Mouse (Mus musculus) midbrain, embryonic 11.5 days (tissue): Measurements from ENCODE around the gene Tm9sf3. TPM values are rescaled to one million over a fixed set of nuclear protein-coding genes. Genes with fewer than 3 reads are reported as not detected.

ENCODE experiments used
- ATAC-seq: fragments of 200-750 bp; cut with Nextera tagmentation; 2 replicates; pipeline ENCODE4 v1.8.0; 2017; ENCODE audit warnings: moderate TSS enrichment, moderate library complexity; ENCODE audit not compliant: low FRiP score
- DNase-seq: peaks from one replicate; pipeline ENCODE4 v3.0.0; 2015; ENCODE audit warnings: low spot score; ENCODE audit errors: missing footprints
- H3K27ac ChIP-seq: fragments of 300-500 bp; sonication (generic); 2 replicates; pipeline ENCODE4 v1.5.1; 2014; ENCODE audit warnings: low read depth, low read length
- H3K27me3 ChIP-seq: fragments of 300-500 bp; sonication (generic); 2 replicates; pipeline ENCODE4 v1.6.1; 2014; ENCODE audit warnings: mild to moderate bottlenecking, low read length, moderate library complexity, mixed read lengths; ENCODE audit not compliant: control insufficient read depth, insufficient read depth
- H3K36me3 ChIP-seq: fragments of 300-500 bp; sonication (generic); 2 replicates; pipeline ENCODE4 v1.6.1; 2014; ENCODE audit warnings: mild to moderate bottlenecking, low read length, moderate library complexity, mixed read lengths; ENCODE audit not compliant: control insufficient read depth, insufficient read depth
- H3K4me1 ChIP-seq: fragments of 300-500 bp; sonication (generic); 2 replicates; pipeline ENCODE4 v1.6.1; 2014; ENCODE audit warnings: low read length; ENCODE audit not compliant: control insufficient read depth, insufficient read depth
- H3K4me2 ChIP-seq: fragments of 300-500 bp; sonication (generic); 2 replicates; pipeline ENCODE4 v1.6.1; 2014; ENCODE audit warnings: mild to moderate bottlenecking, moderate library complexity
- H3K4me3 ChIP-seq: fragments of 300-500 bp; sonication (generic); 2 replicates; pipeline ENCODE4 v1.5.1; 2014; ENCODE audit warnings: low read depth, low read length
- H3K9ac ChIP-seq: fragments of 300-500 bp; sonication (generic); 2 replicates; pipeline ENCODE4 v1.6.1; 2014; ENCODE audit warnings: low read length
- H3K9me3 ChIP-seq: fragments of 300-500 bp; sonication (generic); 2 replicates; pipeline ENCODE4 v1.6.1; 2016; ENCODE audit warnings: low read length; ENCODE audit not compliant: control insufficient read depth
- WGBS: fragments of 180-500 bp; shearing (Covaris S2); extraction: QIAGEN DNeasy Blood & Tissue Kit; methylation state at CpG from one replicate; pipeline ENCODE4 v1.1.7; 2014; 5-methylcytosine and 5-hydroxymethylcytosine counted together
- polyA plus RNA-seq: library from polyadenylated mRNA; unstranded; fragments of >200 nt; fragmentation: Nextera tagmentation; extraction: Ambion mirVana; gene quantifications from 2 replicates; pipeline ENCODE4 v1.2.1, GENCODE M21; 2014

Gene Tm9sf3
- polyA plus RNA-seq, 1 experiment from 2014 or later = 137 TPM

GRCm38 (mm10) chr19:41248968-41249367 lies 14.8 kb downstream of the Tm9sf3 start:
- H3K4me3 ChIP-seq = no peak overlapping the region
- no peaks in the 10 kb centered on the region for H3K4me1 ChIP-seq
- H3K4me2 ChIP-seq = no peak overlapping the region
- DNase-seq (no peak), ATAC-seq (no peak)
- no peaks in the 10 kb centered on the region for H3K27me3 ChIP-seq
- no peaks in the 10 kb centered on the region for H3K9me3 ChIP-seq
- H3K9ac ChIP-seq = no peak overlapping the region
- H3K27ac ChIP-seq = no peak overlapping the region
- WGBS = 81% methylated on average over 4 of the region's 4 CpGs
- H3K36me3 ChIP-seq = no peaks in the 10 kb centered on the region; the same call in 1 of the 2 replicates

GRCm38 (mm10) chr19:41248271-41248670 lies 15.5 kb downstream of the Tm9sf3 start:
- ATAC-seq = no peak
- Histone ChIP-seq H3K27me3 (no peaks in the 10 kb centered on the region), H3K4me2 (no peak overlapping the region), H3K9ac (no peak overlapping the region), H3K4me1 (no peaks in the 10 kb centered on the region), H3K9me3 (no peaks in the 10 kb centered on the region), H3K36me3 (no peaks in the 10 kb centered on the region; the same call in 1 of the 2 replicates), H3K27ac (no peak overlapping the region), H3K4me3 (no peak overlapping the region)
- DNase-seq = no peak
- 98% methylated on average over 3 of the region's 3 CpGs for WGBS

GRCm38 (mm10) chr19:41246271-41246670 lies 17.5 kb downstream of the Tm9sf3 start:
- no peaks in the 10 kb centered on the region for H3K27me3 ChIP-seq
- H3K9ac ChIP-seq = no peak overlapping the region
- no peak overlapping the region for H3K4me3 ChIP-seq
- no peak overlapping the region for H3K4me2 ChIP-seq
- WGBS = 88% methylated on average over 4 of the region's 4 CpGs
- H3K4me1 ChIP-seq = no peaks in the 10 kb centered on the region
- no peaks in the 10 kb centered on the region for H3K9me3 ChIP-seq
- peaks cover 3% of the 10 kb centered on the region for H3K36me3 ChIP-seq
- DNase-seq = no peak
- ATAC-seq = no peak
- no peak overlapping the region for H3K27ac ChIP-seq

- H3K36me3 ChIP-seq = peaks cover 3% of the 10 kb centered on the region
Measured at GRCm38 (mm10) chr19:41244581-41244980, 19.2 kb downstream of the Tm9sf3 start.

DNA sequence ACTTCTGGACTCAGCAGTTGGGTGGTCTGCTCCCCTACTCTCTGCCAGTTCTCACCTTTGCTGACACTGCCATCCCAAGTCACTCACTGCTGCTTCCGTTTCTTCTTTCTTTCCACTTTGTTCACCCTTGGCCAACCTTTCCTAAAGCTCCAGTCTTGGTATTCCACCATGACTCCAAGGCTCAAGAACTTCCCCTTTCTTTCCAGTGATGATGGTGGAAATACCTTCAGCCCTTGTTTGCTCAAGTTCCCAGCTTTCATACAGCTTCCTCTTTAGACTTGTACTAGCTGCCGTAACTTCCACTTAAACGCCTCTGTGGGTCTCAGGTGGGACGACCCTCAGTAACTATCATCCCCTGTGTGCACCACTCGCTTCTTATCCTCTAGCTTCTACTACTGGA lies 21.8 kb downstream of the Tm9sf3 start:
- no peak for ATAC-seq
- H3K36me3 ChIP-seq = peaks cover 3% of the 10 kb centered on the region
- H3K9me3 ChIP-seq = no peaks in the 10 kb centered on the region
- no peak overlapping the region for H3K9ac ChIP-seq
- no peak for DNase-seq
- no peaks in the 10 kb centered on the region for H3K27me3 ChIP-seq
- no peak overlapping the region for H3K27ac ChIP-seq
- no peak overlapping the region for H3K4me3 ChIP-seq
- WGBS = 95% methylated on average over 5 of the region's 5 CpGs
- no peaks in the 10 kb centered on the region for H3K4me1 ChIP-seq
- no peak overlapping the region for H3K4me2 ChIP-seq

More at GRCm38 (mm10) chr19:41244581-41244980, 19.2 kb downstream of the Tm9sf3 start:
- H3K4me2 ChIP-seq = no peak overlapping the region
- H3K4me1 ChIP-seq = no peaks in the 10 kb centered on the region
- peak; percentile 96 for DNase-seq
- H3K27me3 ChIP-seq = no peaks in the 10 kb centered on the region
- WGBS = 57% methylated on average over 6 of the region's 6 CpGs
- H3K4me3 ChIP-seq = no peak overlapping the region
- H3K9ac ChIP-seq = no peak overlapping the region
- H3K27ac ChIP-seq = no peak overlapping the region
- H3K9me3 ChIP-seq = no peaks in the 10 kb centered on the region
- no peak for ATAC-seq

DNA sequence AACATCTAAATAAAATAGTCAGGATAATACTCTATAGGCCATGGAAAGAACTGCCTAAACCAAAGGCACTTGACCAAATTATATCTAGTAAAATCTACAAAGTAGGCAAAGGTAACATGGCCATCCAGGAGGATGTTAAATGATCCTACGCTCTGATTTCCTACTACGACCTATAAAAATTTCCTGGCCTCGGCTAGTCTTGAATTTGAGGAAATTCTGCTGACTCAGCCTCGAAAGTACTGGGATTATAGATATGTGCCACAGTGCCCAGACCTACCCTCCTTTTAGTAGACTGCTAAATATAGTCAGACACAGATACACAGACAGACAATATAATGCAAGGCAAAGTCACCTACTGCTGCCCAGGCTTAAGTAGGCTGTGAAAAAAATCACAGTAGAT lies 30.1 kb downstream of the Tm9sf3 start:
- ATAC-seq = no peak
- H3K27ac ChIP-seq = no peak overlapping the region
- no peak overlapping the region for H3K4me3 ChIP-seq
- WGBS = 94% methylated on average over 4 of the region's 4 CpGs
- H3K4me2 ChIP-seq = no peak overlapping the region
- no peaks in the 10 kb centered on the region for H3K27me3 ChIP-seq
- H3K9ac ChIP-seq = no peak overlapping the region
- no peak for DNase-seq
- no peaks in the 10 kb centered on the region for H3K4me1 ChIP-seq
- H3K9me3 ChIP-seq = no peaks in the 10 kb centered on the region
- peaks cover 10% of the 10 kb centered on the region; the same call in 1 of the 2 replicates for H3K36me3 ChIP-seq

- no peak for DNase-seq
- no peak overlapping the region for H3K4me2 ChIP-seq
- peaks cover 12% of the 10 kb centered on the region for H3K4me1 ChIP-seq
- no peak overlapping the region for H3K4me3 ChIP-seq
- H3K27ac ChIP-seq = no peak overlapping the region
- no peak for ATAC-seq
- H3K36me3 ChIP-seq = no peaks in the 10 kb centered on the region
- peaks cover 39% of the 10 kb centered on the region for H3K27me3 ChIP-seq
- no peak overlapping the region for H3K9ac ChIP-seq
- 70% methylated on average over 7 of the region's 7 CpGs for WGBS
- H3K9me3 ChIP-seq = no peaks in the 10 kb centered on the region
Measured at GRCm38 (mm10) chr19:41208326-41208725, 55.5 kb downstream of the Tm9sf3 start.

GRCm38 (mm10) chr19:41206811-41207344 lies 56.9 kb downstream of the Tm9sf3 start, which contains the start of gene Tll2:
Gene Tll2, minus strand, starts transcription at chr19:41206835.
- Histone ChIP-seq H3K4me2 (peak within 1 kb of the TSS; percentile 97), H3K27me3 (peaks cover 45% of the 10 kb centered on the region), H3K9me3 (no peaks in the 10 kb centered on the region), H3K27ac (no peak within 1 kb of the TSS), H3K36me3 (no peaks in the 10 kb centered on the region), H3K4me1 (peaks cover 12% of the 10 kb centered on the region), H3K9ac (peak within 1 kb of the TSS; percentile 46), H3K4me3 (peak within 1 kb of the TSS; percentile 41)
- WGBS = 1% methylated on average over 31 of the region's 32 CpGs
- peak; percentile 97 for ATAC-seq
- no peak for DNase-seq

GRCm38 (mm10) chr19:41206041-41206810 lies 57.6 kb downstream of the Tm9sf3 start:
- WGBS = under 1% methylated on average over 46 of the region's 46 CpGs
- peak overlapping the region; percentile 41 for H3K4me3 ChIP-seq
- H3K36me3 ChIP-seq = no peaks in the 10 kb centered on the region
- no peaks in the 10 kb centered on the region for H3K9me3 ChIP-seq
- H3K4me1 ChIP-seq = peaks cover 12% of the 10 kb centered on the region
- ATAC-seq (peak; percentile 57), DNase-seq (peak; percentile 96)
- H3K27me3 ChIP-seq = peaks cover 45% of the 10 kb centered on the region
- peak overlapping the region; percentile 46 for H3K9ac ChIP-seq
- H3K4me2 ChIP-seq = peak overlapping the region; percentile 97
- H3K27ac ChIP-seq = no peak overlapping the region
